Mouse (Mus musculus): ENCODE measurements around the gene H2-DMa.
"Not testable (repeated sequence)": the region's sequence is repeated elsewhere in the genome, so short reads cannot be mapped to it uniquely, and the experiment has no call there.

DNA sequence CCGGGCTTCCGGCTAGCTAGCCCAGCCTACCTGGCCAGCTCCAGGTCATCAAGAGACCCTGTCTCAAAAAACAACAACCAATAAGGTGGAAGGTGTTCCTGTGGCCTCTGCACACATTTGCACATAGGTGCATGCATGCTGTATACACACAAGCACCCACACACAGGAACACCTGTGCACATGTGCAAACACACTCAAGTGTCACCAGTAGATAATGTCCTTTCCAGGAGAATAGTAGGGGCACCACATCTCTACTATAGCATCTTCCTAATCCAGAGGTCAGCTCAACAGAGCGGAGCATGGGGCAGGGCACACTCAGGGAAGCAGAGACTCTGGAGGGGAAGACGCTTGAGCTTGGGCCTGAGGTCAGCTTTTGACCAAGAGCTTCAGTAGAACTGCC is 24.9 kb downstream of the H2-DMa start:
- TF ChIP-seq EP300, CTCF (IDR thresholded peaks at IDR 0.05; ENCODE audit: low read depth): not testable (repeated sequence)
